Mouse (Mus musculus) MEL (cell line): ENCODE data around the gene Vmn1r12. TPM values are rescaled to one million over a fixed set of nuclear protein-coding genes. Genes with fewer than 3 reads are reported as not detected.

ENCODE experiments used
- DNase-seq: peaks from one replicate; pipeline ENCODE4 v3.0.0; 2011; ENCODE audit warnings: low read depth, low spot score
- H3K27ac ChIP-seq: 2 replicates; pipeline ENCODE4 v1.5.1; 2012; ENCODE audit warnings: low read depth, mild to moderate bottlenecking, control low read depth, low read length, moderate library complexity; ENCODE audit not compliant: control insufficient read depth
- H3K27me3 ChIP-seq, 2 experiments: fragments of 150-350 bp in 1 of 2; sonication (generic) in 1 of 2; 2 replicates each; pipeline ENCODE4 v1.6.1; 2012; ENCODE audit warnings: low read length in 2 of 2, mild to moderate bottlenecking in 2 of 2, improper control_type of control experiment in 1 of 2, moderate library complexity in 1 of 2; ENCODE audit not compliant: insufficient read depth in 2 of 2, control insufficient read depth in 1 of 2
- H3K36me3 ChIP-seq, 2 experiments: 2 replicates each; pipeline ENCODE4 v1.6.1; 2012 to 2014; ENCODE audit warnings: low read length in 2 of 2, improper control_type of control experiment in 1 of 2, inconsistent platforms in 1 of 2, mild to moderate bottlenecking in 1 of 2; ENCODE audit not compliant: insufficient read depth in 2 of 2, control insufficient read depth in 1 of 2
- H3K4me1 ChIP-seq, 2 experiments: fragments of 150-350 bp in 1 of 2; sonication (generic) in 1 of 2; 2 replicates each; pipeline ENCODE4 v1.6.1; 2012; ENCODE audit warnings: low read length in 2 of 2, improper control_type of control experiment in 1 of 2, mild to moderate bottlenecking in 1 of 2; ENCODE audit not compliant: insufficient read depth in 2 of 2, control insufficient read depth in 1 of 2
- H3K4me3 ChIP-seq, 2 experiments: fragments of 150-350 bp in 1 of 2; sonication (generic) in 1 of 2; 2 replicates each; pipeline ENCODE4 v1.5.1; 2012; ENCODE audit warnings: low read depth in 2 of 2, low read length in 2 of 2, mild to moderate bottlenecking in 2 of 2, moderate library complexity in 2 of 2, control low read depth in 1 of 2, improper control_type of control experiment in 1 of 2; ENCODE audit not compliant: control insufficient read depth in 1 of 2, insufficient read depth in 1 of 2
- H3K79me2 ChIP-seq: 2 replicates; pipeline ENCODE4 v1.6.1; 2012; ENCODE audit warnings: mild to moderate bottlenecking, low read length, moderate library complexity; ENCODE audit not compliant: control insufficient read depth, poor library complexity, insufficient read depth
- H3K9ac ChIP-seq: 2 replicates; pipeline ENCODE4 v1.6.1; 2012; ENCODE audit warnings: low read depth, mild to moderate bottlenecking, control low read depth, low read length, moderate library complexity; ENCODE audit not compliant: control insufficient read depth, poor library complexity, severe bottlenecking
- H3K9me3 ChIP-seq: fragments of 150-350 bp; sonication (generic); replicated peaks from 2 replicates; pipeline ENCODE4 v1.6.1; 2012; ENCODE audit warnings: mild to moderate bottlenecking, low read length, improper control_type of control experiment, moderate library complexity; ENCODE audit not compliant: insufficient read depth
- CHD1 ChIP-seq: IDR thresholded peaks from 2 replicates; pipeline ENCODE4 v1.6.1; 2012; ENCODE audit warnings: low read depth, mild to moderate bottlenecking, inconsistent platforms, low read length, improper control_type of control experiment
- CHD2 ChIP-seq: IDR thresholded peaks from 2 replicates; pipeline ENCODE4 v1.6.1; 2011; ENCODE audit warnings: low read length, improper control_type of control experiment
- CTCF ChIP-seq, 3 experiments: IDR thresholded peaks in 2 of 3; conservative IDR thresholded peaks in 1 of 3; 2 replicates each; pipeline ENCODE4 v1.5.1; 2011 to 2012; ENCODE audit warnings: low read length in 3 of 3, low read depth in 2 of 3, mild to moderate bottlenecking in 2 of 3, improper control_type of control experiment in 1 of 3, inconsistent platforms in 1 of 3, mixed read lengths in 1 of 3, moderate library complexity in 1 of 3; ENCODE audit not compliant: control insufficient read depth in 1 of 3, insufficient read depth in 1 of 3, poor library complexity in 1 of 3, severe bottlenecking in 1 of 3
- E2F4 ChIP-seq: IDR thresholded peaks from 2 replicates; pipeline ENCODE4 v1.6.1; 2011; ENCODE audit warnings: low read depth, low read length, improper control_type of control experiment, borderline replicate concordance
- ELF1 ChIP-seq: IDR thresholded peaks from 2 replicates; pipeline ENCODE4 v1.6.1; 2014; ENCODE audit warnings: low read depth, mild to moderate bottlenecking, inconsistent platforms, low read length, improper control_type of control experiment, moderate library complexity
- EP300 ChIP-seq, 2 experiments: IDR thresholded peaks; 2 replicates each; pipeline ENCODE4 v1.6.1; 2011; ENCODE audit warnings: improper control_type of control experiment in 2 of 2, low read length in 2 of 2, low read depth in 1 of 2, mild to moderate bottlenecking in 1 of 2
- ETS1 ChIP-seq: IDR thresholded peaks from 2 replicates; pipeline ENCODE4 v1.6.1; 2012; ENCODE audit warnings: low read depth, mild to moderate bottlenecking, inconsistent platforms, low read length, improper control_type of control experiment, moderate library complexity
- GABPA ChIP-seq: IDR thresholded peaks from 2 replicates; pipeline ENCODE4 v1.6.1; 2012; ENCODE audit warnings: low read depth, mild to moderate bottlenecking, inconsistent platforms, low read length, improper control_type of control experiment, moderate library complexity
- GATA1 ChIP-seq: IDR thresholded peaks from 2 replicates; pipeline ENCODE4 v1.6.1; 2011; ENCODE audit warnings: low read depth, low read length, improper control_type of control experiment
- HCFC1 ChIP-seq: IDR thresholded peaks from 2 replicates; pipeline ENCODE4 v1.6.1; 2012; ENCODE audit warnings: low read depth, mild to moderate bottlenecking, inconsistent platforms, low read length, improper control_type of control experiment, moderate library complexity
- MAFK ChIP-seq: IDR thresholded peaks from 2 replicates; pipeline ENCODE4 v1.6.1; 2011; ENCODE audit warnings: low read depth, mild to moderate bottlenecking, low read length, improper control_type of control experiment, borderline replicate concordance
- MAX ChIP-seq: IDR thresholded peaks from 2 replicates; pipeline ENCODE4 v1.6.1; 2011; ENCODE audit warnings: low read length, improper control_type of control experiment
- MEF2A ChIP-seq: IDR thresholded peaks from 2 replicates; pipeline ENCODE4 v1.6.1; 2014; ENCODE audit warnings: low read depth, mild to moderate bottlenecking, inconsistent platforms, low read length, improper control_type of control experiment; ENCODE audit not compliant: poor library complexity, insufficient replicate concordance, severe bottlenecking; ENCODE audit errors: extremely low read depth
- MYC ChIP-seq: IDR thresholded peaks from 2 replicates; pipeline ENCODE4 v1.6.1; 2011; ENCODE audit warnings: low read depth, mild to moderate bottlenecking, low read length, improper control_type of control experiment, moderate library complexity
- NELFE ChIP-seq: IDR thresholded peaks from 2 replicates; pipeline ENCODE4 v1.6.1; 2011; ENCODE audit warnings: low read depth, low read length, improper control_type of control experiment
- NRF1 ChIP-seq: IDR thresholded peaks from 2 replicates; pipeline ENCODE4 v1.6.1; 2014; ENCODE audit warnings: low read depth, mild to moderate bottlenecking, inconsistent platforms, low read length, improper control_type of control experiment, moderate library complexity; ENCODE audit not compliant: poor library complexity, insufficient read depth, severe bottlenecking
- POLR2AphosphoS5 ChIP-seq: IDR thresholded peaks from 2 replicates; pipeline ENCODE4 v1.6.1; 2012; ENCODE audit warnings: low read depth, borderline replicate concordance, mild to moderate bottlenecking, inconsistent platforms, low read length, moderate library complexity, mixed read lengths
- RAD21 ChIP-seq: IDR thresholded peaks from 2 replicates; pipeline ENCODE4 v1.6.1; 2011; ENCODE audit warnings: mild to moderate bottlenecking, low read depth, low read length, improper control_type of control experiment
- RCOR1 ChIP-seq: IDR thresholded peaks from 2 replicates; pipeline ENCODE4 v1.6.1; 2012; ENCODE audit warnings: low read depth, mild to moderate bottlenecking, inconsistent platforms, low read length, improper control_type of control experiment
- SIN3A ChIP-seq: IDR thresholded peaks from 2 replicates; pipeline ENCODE4 v1.6.1; 2012; ENCODE audit warnings: low read length, improper control_type of control experiment, inconsistent platforms
- SMC3 ChIP-seq: IDR thresholded peaks from 2 replicates; pipeline ENCODE4 v1.6.1; 2011; ENCODE audit warnings: low read depth, low read length, improper control_type of control experiment
- UBTF ChIP-seq: IDR thresholded peaks from 2 replicates; pipeline ENCODE4 v1.6.1; 2012; ENCODE audit warnings: low read depth, mild to moderate bottlenecking, inconsistent platforms, low read length, improper control_type of control experiment, moderate library complexity, borderline replicate concordance; ENCODE audit not compliant: insufficient read depth
- USF2 ChIP-seq, 2 experiments: IDR thresholded peaks; 2 replicates each; pipeline ENCODE4 v1.6.1; 2011 to 2012; ENCODE audit warnings: improper control_type of control experiment in 2 of 2, low read length in 2 of 2, borderline replicate concordance in 1 of 2, inconsistent platforms in 1 of 2, low read depth in 1 of 2, mild to moderate bottlenecking in 1 of 2; ENCODE audit not compliant: insufficient read depth in 1 of 2
- ZKSCAN1 ChIP-seq: IDR thresholded peaks from 2 replicates; pipeline ENCODE4 v1.6.1; 2012; ENCODE audit warnings: low read depth, mild to moderate bottlenecking, inconsistent platforms, low read length, improper control_type of control experiment, moderate library complexity
- ZMIZ1 ChIP-seq: IDR thresholded peaks from 2 replicates; pipeline ENCODE4 v1.6.1; 2012; ENCODE audit warnings: low read depth, mild to moderate bottlenecking, inconsistent platforms, low read length, improper control_type of control experiment, moderate library complexity
- ZNF384 ChIP-seq: IDR thresholded peaks from 2 replicates; pipeline ENCODE4 v1.6.1; 2012; ENCODE audit warnings: low read depth, mild to moderate bottlenecking, inconsistent platforms, low read length, improper control_type of control experiment
- polyA plus RNA-seq, 2 experiments: library from polyadenylated mRNA; stranded (reverse) in 1 of 2; unstranded in 1 of 2; fragments of >175 nt in 1 of 2; fragments of >200 nt in 1 of 2; gene quantifications; 2 replicates each; pipeline versions ENCODE4 v1.2.1 to v1.2.4; 2012; ENCODE audit warnings: low replicate concordance in 2 of 2, low read depth in 1 of 2; ENCODE audit not compliant: insufficient read length in 2 of 2, insufficient read depth in 1 of 2, missing spikeins in 1 of 2
- total RNA-seq: library from RNA; depleted of rRNA; stranded (reverse); fragments of 300-350 nt; gene quantifications from 2 replicates; pipeline ENCODE4 v1.2.3, GENCODE M21; 2012; rRNA removed

Vmn1r12 gene
- total RNA-seq = not detected in 2 replicates
- polyA plus RNA-seq = not detected

DNA sequence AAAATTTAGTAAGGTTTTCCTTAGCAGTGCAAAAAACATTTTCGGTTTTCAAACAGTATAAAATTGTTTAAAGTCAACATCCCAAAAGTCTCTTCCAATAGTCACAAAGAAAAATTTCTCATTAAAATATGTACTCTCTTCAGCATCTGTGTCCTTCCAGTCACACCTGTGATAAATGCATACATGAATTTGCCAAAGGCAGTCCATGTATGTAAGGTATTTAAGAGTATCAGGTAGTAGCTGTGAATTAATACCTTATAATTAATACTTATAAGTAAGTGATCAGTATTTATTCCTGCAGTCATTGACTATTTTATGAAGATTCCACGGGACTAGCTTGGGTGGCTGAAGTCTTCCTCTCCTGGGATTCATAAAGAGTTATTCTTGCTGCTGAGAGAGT, at the start of gene Vmn1r12:
Vmn1r12 (plus strand) TSS at position 301 of the 400 bp plus-strand sequence.
- TF ChIP-seq HCFC1 = no peak
- TF ChIP-seq MAX = no peak
- TF ChIP-seq MYC = no peak
- no peak for TF ChIP-seq NELFE
- no peak for TF ChIP-seq MAFK
- TF ChIP-seq SIN3A = no peak
- TF ChIP-seq GABPA = no peak
- no peak for TF ChIP-seq ELF1
- TF ChIP-seq CHD2 = no peak
- TF ChIP-seq RAD21 = no peak
- TF ChIP-seq CHD1 = no peak
- no peak for TF ChIP-seq GATA1
- TF ChIP-seq SMC3 = no peak
- TF ChIP-seq E2F4 = no peak
- TF ChIP-seq RCOR1 = no peak
- no peak for TF ChIP-seq ETS1
- no peak for TF ChIP-seq ZNF384
- TF ChIP-seq UBTF = no peak
- TF ChIP-seq CTCF (IDR thresholded peaks at IDR 0.05 in 2 of 3, conservative IDR thresholded peaks at IDR 0.05 in 1 of 3; ENCODE audit: control insufficient read depth in 1 of 3, insufficient read depth in 1 of 3, low read depth in 2 of 3, low read length in 3 of 3, poor library complexity in 1 of 3, severe bottlenecking in 1 of 3) = no peak
- TF ChIP-seq, all 39 proteins: peak for 0
- H3K9me3 ChIP-seq = no peaks in the 10 kb centered on the region
- H3K79me2 ChIP-seq = no peaks in the 10 kb centered on the region
- no peaks in the 10 kb centered on the region for H3K27me3 ChIP-seq
- no peaks in the 10 kb centered on the region for H3K4me1 ChIP-seq
- H3K9ac ChIP-seq = no peak within 1 kb of the TSS
- H3K27ac ChIP-seq = no peak within 1 kb of the TSS
- H3K4me3 ChIP-seq = no peak within 1 kb of the TSS
- no peak for DNase-seq
- H3K36me3 ChIP-seq = no peaks in the 10 kb centered on the region

DNA sequence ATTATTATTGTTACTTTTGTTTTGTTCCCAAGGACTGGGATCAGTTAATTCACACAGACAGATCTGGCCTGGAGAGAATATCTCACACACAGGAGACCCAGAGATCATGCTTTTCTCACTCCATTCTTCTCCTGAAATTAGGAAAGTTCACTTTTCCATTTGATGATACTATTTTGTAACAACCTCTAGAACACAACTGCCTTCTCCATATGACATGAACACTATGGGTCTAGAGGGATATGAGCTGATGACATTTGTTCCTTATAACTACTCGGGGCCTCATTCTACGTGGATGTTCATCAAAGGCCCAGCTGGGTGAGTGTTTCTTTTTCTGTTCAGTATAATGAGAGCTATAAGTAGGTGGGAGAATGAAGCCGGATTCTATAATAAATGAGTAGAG, 47.6 kb upstream of the Vmn1r12 start, which contains the start of gene Vmn1r10:
Vmn1r10 (plus strand) TSS at position 301 of the 400 bp plus-strand sequence.
- no peaks in the 10 kb centered on the region for H3K4me1 ChIP-seq
- TF ChIP-seq CHD1 (no peak), EP300 (IDR thresholded peaks at IDR 0.05; ENCODE audit: low read depth in 1 of 2, low read length in 2 of 2) (no peak), HCFC1 (no peak), USF2 (IDR thresholded peaks at IDR 0.05; ENCODE audit: borderline replicate concordance in 1 of 2, insufficient read depth in 1 of 2, low read depth in 1 of 2, low read length in 2 of 2) (no peak), E2F4 (no peak), POLR2AphosphoS5 (no peak), NRF1 (no peak), ZKSCAN1 (no peak), CTCF (IDR thresholded peaks at IDR 0.05 in 2 of 3, conservative IDR thresholded peaks at IDR 0.05 in 1 of 3; ENCODE audit: control insufficient read depth in 1 of 3, insufficient read depth in 1 of 3, low read depth in 2 of 3, low read length in 3 of 3, poor library complexity in 1 of 3, severe bottlenecking in 1 of 3) (no peak), UBTF (no peak), ZMIZ1 (no peak), MEF2A (no peak)
- no peaks in the 10 kb centered on the region for H3K27me3 ChIP-seq
- DNase-seq = no peak
- no peaks in the 10 kb centered on the region for H3K79me2 ChIP-seq
- H3K9me3 ChIP-seq = no peaks in the 10 kb centered on the region
- H3K4me3 ChIP-seq = no peak within 1 kb of the TSS
- H3K36me3 ChIP-seq = no peaks in the 10 kb centered on the region
- no peak within 1 kb of the TSS for H3K27ac ChIP-seq
- H3K9ac ChIP-seq = no peak within 1 kb of the TSS
